Mouse (Mus musculus): Measurements from ENCODE around the gene Lrrc23. TPM values are rescaled to one million over a fixed set of nuclear protein-coding genes. Genes with fewer than 3 reads are reported as not detected.
A peak's percentile ranks its signal among the peaks of the same experiment; 100 is the strongest.

The Lrrc23 gene
- polyA plus RNA-seq, 1 experiment from 2014 or later: 0.97 TPM

DNA sequence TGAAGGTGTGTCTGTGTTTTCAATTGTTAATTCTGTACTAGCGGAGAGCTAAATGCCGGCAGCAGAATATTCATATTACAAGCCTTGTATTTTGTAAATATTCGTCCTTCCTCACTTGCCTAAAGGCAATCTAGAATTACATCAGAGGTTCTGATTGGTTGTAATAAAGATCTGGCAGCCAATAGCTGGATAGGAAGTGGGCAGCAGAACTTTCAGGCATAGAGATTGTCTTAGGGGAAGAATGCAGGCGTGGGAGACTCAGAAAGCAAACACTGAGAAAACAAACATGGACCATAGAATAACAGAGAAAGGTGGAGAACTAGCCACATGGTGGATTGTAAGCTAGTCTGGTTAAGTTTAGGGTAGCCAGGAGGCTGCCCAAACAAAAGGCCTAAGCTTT is 10.6 kb upstream of the Lrrc23 start:
- ATAC-seq (replicated peaks; ENCODE audit: insufficient number of reproducible peaks, low FRiP score, low TSS enrichment, low read depth): no peak
- whole genome bisulfite sequencing: 58% methylated on average over 4 of the region's 4 CpGs
- no peak overlapping the region for H3K9ac ChIP-seq (replicated peaks; ENCODE audit: low read length)
- H3K9me3 ChIP-seq (replicated peaks; ENCODE audit: control insufficient read depth, low read length): no peaks in the 10 kb centered on the region
- DNase-seq (ENCODE audit: low spot score): no peak
- H3K36me3 ChIP-seq (replicated peaks; ENCODE audit: control insufficient read depth, insufficient read depth, low read depth, low read length): no peaks in the 10 kb centered on the region
- no peak overlapping the region for H3K27ac ChIP-seq (replicated peaks; ENCODE audit: low read depth, low read length)
- no peaks in the 10 kb centered on the region for H3K27me3 ChIP-seq (ENCODE audit: control insufficient read depth, insufficient read depth, low read length)
- no peak overlapping the region for H3K4me2 ChIP-seq (ENCODE audit: low read depth, low read length)
- H3K4me3 ChIP-seq (ENCODE audit: low read depth, low read length): no peak overlapping the region
- H3K4me1 ChIP-seq (ENCODE audit: control insufficient read depth, insufficient read depth, low read length): no peaks in the 10 kb centered on the region

- no peaks in the 10 kb centered on the region for H3K36me3 ChIP-seq (replicated peaks; ENCODE audit: control insufficient read depth, insufficient read depth, low read depth, low read length)
- H3K4me3 ChIP-seq (ENCODE audit: low read depth, low read length): no peak overlapping the region
- DNase-seq (ENCODE audit: low spot score): no peak
- WGBS: 84% methylated on average over 4 of the region's 4 CpGs
- ATAC-seq (replicated peaks; ENCODE audit: insufficient number of reproducible peaks, low FRiP score, low TSS enrichment, low read depth): no peak
- H3K27me3 ChIP-seq (ENCODE audit: control insufficient read depth, insufficient read depth, low read length): no peaks in the 10 kb centered on the region
- no peak overlapping the region for H3K4me2 ChIP-seq (ENCODE audit: low read depth, low read length)
- H3K9ac ChIP-seq (replicated peaks; ENCODE audit: low read length): no peak overlapping the region
- no peaks in the 10 kb centered on the region for H3K9me3 ChIP-seq (replicated peaks; ENCODE audit: control insufficient read depth, low read length)
- H3K27ac ChIP-seq (replicated peaks; ENCODE audit: low read depth, low read length): no peak overlapping the region
- no peaks in the 10 kb centered on the region for H3K4me1 ChIP-seq (ENCODE audit: control insufficient read depth, insufficient read depth, low read length)
These were observed 10.0 kb upstream of the Lrrc23 start for GRCm38 (mm10) chr6:124789519-124789918.

DNA sequence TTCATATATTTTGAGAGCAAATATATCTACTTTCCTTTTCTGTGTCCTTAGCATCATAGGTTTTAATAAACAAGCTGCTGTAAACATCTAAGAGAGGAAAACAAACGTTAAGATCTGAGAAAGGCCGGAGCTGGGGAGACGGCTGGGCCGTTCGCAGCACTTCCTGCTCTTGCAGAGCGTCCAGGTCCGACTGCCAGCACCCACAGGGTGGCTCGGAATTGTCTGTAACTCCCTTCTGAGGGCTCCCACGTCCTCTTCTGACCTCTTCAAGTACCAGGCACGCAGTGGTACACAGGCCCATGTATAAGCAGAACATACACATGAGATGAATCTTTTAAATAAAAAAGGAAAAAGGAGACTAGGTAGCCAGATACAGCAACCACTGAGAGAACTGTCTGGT is 8.2 kb upstream of the Lrrc23 start:
- H3K4me3 ChIP-seq (ENCODE audit: low read depth, low read length): no peak overlapping the region
- WGBS: 77% methylated on average over 10 of the region's 10 CpGs
- no peaks in the 10 kb centered on the region for H3K36me3 ChIP-seq (replicated peaks; ENCODE audit: control insufficient read depth, insufficient read depth, low read depth, low read length)

DNA sequence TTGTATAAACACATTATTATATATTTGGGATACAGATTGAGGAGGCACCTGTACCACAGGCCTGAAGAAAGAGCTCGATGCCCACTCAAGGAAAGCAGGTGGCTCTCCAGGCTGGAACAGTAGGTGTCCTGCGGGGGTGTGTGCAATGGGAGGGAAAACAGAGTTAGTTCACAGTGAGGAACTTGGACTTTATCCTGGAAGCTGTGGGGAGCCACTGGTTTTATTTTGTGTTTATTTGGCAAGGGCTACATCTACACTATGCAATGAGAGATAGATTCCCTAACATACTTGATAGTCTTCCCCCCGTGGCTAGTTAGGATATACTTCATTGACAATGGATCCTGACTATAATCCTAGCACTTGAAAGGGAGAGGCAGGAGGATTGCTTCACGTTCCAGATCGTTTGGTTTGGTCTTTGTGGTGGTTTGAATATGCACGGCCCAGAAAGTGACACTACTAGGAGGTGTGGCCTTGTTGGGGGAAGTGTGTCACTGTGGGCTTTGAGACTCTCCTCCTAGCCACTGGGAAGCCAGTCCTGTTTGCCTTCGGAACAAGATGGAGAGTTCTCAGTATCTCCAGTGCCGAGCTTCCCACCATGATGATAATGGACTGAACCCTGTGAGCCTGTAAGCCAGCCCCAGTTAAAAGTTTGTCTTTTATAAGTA is 7.4 kb upstream of the Lrrc23 start:
- DNase-seq (ENCODE audit: low spot score) (no peak), ATAC-seq (replicated peaks; ENCODE audit: insufficient number of reproducible peaks, low FRiP score, low TSS enrichment, low read depth) (no peak)
- no peak overlapping the region for H3K4me3 ChIP-seq (ENCODE audit: low read depth, low read length)
- no peaks in the 10 kb centered on the region for H3K36me3 ChIP-seq (replicated peaks; ENCODE audit: control insufficient read depth, insufficient read depth, low read depth, low read length)
- no peaks in the 10 kb centered on the region for H3K27me3 ChIP-seq (ENCODE audit: control insufficient read depth, insufficient read depth, low read length)
- H3K4me1 ChIP-seq (ENCODE audit: control insufficient read depth, insufficient read depth, low read length): 0 out of 2 replicates have a peak, but pooled peaks cover 4% of the 10 kb centered on the region
- no peak overlapping the region for H3K27ac ChIP-seq (replicated peaks; ENCODE audit: low read depth, low read length)
- H3K9ac ChIP-seq (replicated peaks; ENCODE audit: low read length): no peak overlapping the region
- H3K9me3 ChIP-seq (replicated peaks; ENCODE audit: control insufficient read depth, low read length): no peaks in the 10 kb centered on the region
- WGBS: 65% methylated on average over 8 of the region's 8 CpGs
- no peak overlapping the region for H3K4me2 ChIP-seq (ENCODE audit: low read depth, low read length)

More for the DNA sequence above, 8.2 kb upstream of the Lrrc23 start:
- no peak overlapping the region for H3K9ac ChIP-seq (replicated peaks; ENCODE audit: low read length)
- H3K4me2 ChIP-seq (ENCODE audit: low read depth, low read length): no peak overlapping the region
- ATAC-seq (replicated peaks; ENCODE audit: insufficient number of reproducible peaks, low FRiP score, low TSS enrichment, low read depth) (no peak), DNase-seq (ENCODE audit: low spot score) (no peak)
- no peaks in the 10 kb centered on the region for H3K9me3 ChIP-seq (replicated peaks; ENCODE audit: control insufficient read depth, low read length)
- no peak overlapping the region for H3K27ac ChIP-seq (replicated peaks; ENCODE audit: low read depth, low read length)
- H3K27me3 ChIP-seq (ENCODE audit: control insufficient read depth, insufficient read depth, low read length): no peaks in the 10 kb centered on the region
- no peaks in the 10 kb centered on the region for H3K4me1 ChIP-seq (ENCODE audit: control insufficient read depth, insufficient read depth, low read length)

GRCm38 (mm10) chr6:124782436-124782835 is 2.9 kb upstream of the Lrrc23 start:
- 0 out of 2 replicates have a peak, but pooled peaks have one; percentile 15 for ATAC-seq (replicated peaks; ENCODE audit: insufficient number of reproducible peaks, low FRiP score, low TSS enrichment, low read depth)
- Histone ChIP-seq H3K27me3 (ENCODE audit: control insufficient read depth, insufficient read depth, low read length) (peaks cover 2% of the 10 kb centered on the region), H3K9ac (replicated peaks; ENCODE audit: low read length) (no peak overlapping the region; the same call in 1 of the 2 replicates), H3K4me1 (ENCODE audit: control insufficient read depth, insufficient read depth, low read length) (peaks cover 4% of the 10 kb centered on the region; the same call in 1 of the 2 replicates), H3K27ac (replicated peaks; ENCODE audit: low read depth, low read length) (no peak overlapping the region; the same call in 1 of the 2 replicates), H3K36me3 (replicated peaks; ENCODE audit: control insufficient read depth, insufficient read depth, low read depth, low read length) (no peaks in the 10 kb centered on the region), H3K9me3 (replicated peaks; ENCODE audit: control insufficient read depth, low read length) (no peaks in the 10 kb centered on the region), H3K4me2 (ENCODE audit: low read depth, low read length) (peak overlapping the region; percentile 13; the same call in 1 of the 2 replicates), H3K4me3 (ENCODE audit: low read depth, low read length) (no peak overlapping the region)
- DNase-seq (ENCODE audit: low spot score): peak; percentile 85
- WGBS: 12% methylated on average over 6 of the region's 6 CpGs

GRCm38 (mm10) chr6:124780917-124781316 is 1.4 kb upstream of the Lrrc23 start:
- H3K4me3 ChIP-seq (ENCODE audit: low read depth, low read length): no peak overlapping the region
- H3K27ac ChIP-seq (replicated peaks; ENCODE audit: low read depth, low read length): no peak overlapping the region
- H3K36me3 ChIP-seq (replicated peaks; ENCODE audit: control insufficient read depth, insufficient read depth, low read depth, low read length): no peaks in the 10 kb centered on the region
- no peak for DNase-seq (ENCODE audit: low spot score)
- no peak overlapping the region for H3K9ac ChIP-seq (replicated peaks; ENCODE audit: low read length)
- no peak for ATAC-seq (replicated peaks; ENCODE audit: insufficient number of reproducible peaks, low FRiP score, low TSS enrichment, low read depth)
- 90% methylated on average over 7 of the region's 7 CpGs for WGBS
- H3K27me3 ChIP-seq (ENCODE audit: control insufficient read depth, insufficient read depth, low read length): peaks cover 2% of the 10 kb centered on the region
- H3K4me1 ChIP-seq (ENCODE audit: control insufficient read depth, insufficient read depth, low read length): peaks cover 4% of the 10 kb centered on the region; the same call in 1 of the 2 replicates
- no peaks in the 10 kb centered on the region for H3K9me3 ChIP-seq (replicated peaks; ENCODE audit: control insufficient read depth, low read length)
- no peak overlapping the region for H3K4me2 ChIP-seq (ENCODE audit: low read depth, low read length)

DNA sequence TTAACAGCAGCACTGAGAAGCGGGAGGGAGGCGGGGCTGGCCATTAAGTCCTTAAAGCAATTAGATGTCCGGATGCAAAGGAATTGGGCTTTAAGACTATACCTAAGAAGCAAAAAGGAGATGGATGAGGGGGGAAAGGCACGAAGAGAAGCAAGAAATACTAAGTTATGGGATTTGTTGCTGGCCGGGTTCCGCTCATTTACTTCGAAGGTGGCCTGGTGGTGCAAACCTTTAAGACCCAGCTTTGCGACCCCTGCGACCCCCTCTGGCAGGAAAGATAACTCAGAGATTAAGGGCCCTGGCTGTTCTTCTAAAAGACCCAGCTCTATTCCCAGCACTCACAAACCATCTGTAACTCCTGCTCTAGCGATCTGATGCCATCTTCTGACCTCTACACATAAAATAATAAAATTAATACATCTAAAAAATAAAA is 473 bp upstream of the Lrrc23 start:
- peaks cover 2% of the 10 kb centered on the region for H3K27me3 ChIP-seq (ENCODE audit: control insufficient read depth, insufficient read depth, low read length)
- H3K9me3 ChIP-seq (replicated peaks; ENCODE audit: control insufficient read depth, low read length): no peaks in the 10 kb centered on the region
- no peak overlapping the region for H3K27ac ChIP-seq (replicated peaks; ENCODE audit: low read depth, low read length)
- DNase-seq (ENCODE audit: low spot score) (no peak), ATAC-seq (replicated peaks; ENCODE audit: insufficient number of reproducible peaks, low FRiP score, low TSS enrichment, low read depth) (no peak)
- no peaks in the 10 kb centered on the region for H3K36me3 ChIP-seq (replicated peaks; ENCODE audit: control insufficient read depth, insufficient read depth, low read depth, low read length)
- peak overlapping the region; percentile 29; the same call in 1 of the 2 replicates for H3K9ac ChIP-seq (replicated peaks; ENCODE audit: low read length)
- H3K4me1 ChIP-seq (ENCODE audit: control insufficient read depth, insufficient read depth, low read length): peaks cover 4% of the 10 kb centered on the region; the same call in 1 of the 2 replicates
- WGBS: 6% methylated on average over 10 of the region's 10 CpGs
- peak overlapping the region; percentile 47 for H3K4me2 ChIP-seq (ENCODE audit: low read depth, low read length)
- H3K4me3 ChIP-seq (ENCODE audit: low read depth, low read length): peak overlapping the region; percentile 22

GRCm38 (mm10) chr6:124770511-124770910 is 9.0 kb downstream of the Lrrc23 start:
- DNase-seq (ENCODE audit: low spot score) (no peak), ATAC-seq (replicated peaks; ENCODE audit: insufficient number of reproducible peaks, low FRiP score, low TSS enrichment, low read depth) (no peak)
- peaks cover 3% of the 10 kb centered on the region; the same call in 1 of the 2 replicates for H3K27me3 ChIP-seq (ENCODE audit: control insufficient read depth, insufficient read depth, low read length)
- 84% methylated on average over 15 of the region's 15 CpGs for WGBS
- no peak overlapping the region for H3K4me3 ChIP-seq (ENCODE audit: low read depth, low read length)
- H3K9me3 ChIP-seq (replicated peaks; ENCODE audit: control insufficient read depth, low read length): no peaks in the 10 kb centered on the region
- no peak overlapping the region for H3K9ac ChIP-seq (replicated peaks; ENCODE audit: low read length)
- no peak overlapping the region for H3K27ac ChIP-seq (replicated peaks; ENCODE audit: low read depth, low read length)
- no peaks in the 10 kb centered on the region for H3K36me3 ChIP-seq (replicated peaks; ENCODE audit: control insufficient read depth, insufficient read depth, low read depth, low read length)
- no peak overlapping the region for H3K4me2 ChIP-seq (ENCODE audit: low read depth, low read length)
- H3K4me1 ChIP-seq (ENCODE audit: control insufficient read depth, insufficient read depth, low read length): peaks cover 4% of the 10 kb centered on the region
